Mouse (Mus musculus) cerebellum, postnatal 10 days (tissue): ENCODE measurements around the gene Lrrc58.

Experiments
- DNase-seq, 2 experiments: peaks; one replicate each; pipeline ENCODE4 v3.0.0; 2021; ENCODE audit warnings: mixed read lengths in 2 of 2

Gene Lrrc58

GRCm38 (mm10) chr16:37929006-37929405 lies 60.8 kb downstream of the Lrrc58 start:
- no peak for DNase-seq

- DNase-seq, result no peak
Measured at GRCm38 (mm10) chr16:37929626-37930025, 61.4 kb downstream of the Lrrc58 start.

- no peak for DNase-seq
Measured at GRCm38 (mm10) chr16:37934932-37935331, 66.7 kb downstream of the Lrrc58 start.

- no peak for DNase-seq
Measured at GRCm38 (mm10) chr16:37937276-37937675, 69.1 kb downstream of the Lrrc58 start.
